Mouse (Mus musculus): ENCODE results near the gene Dnajc5g.

The Dnajc5g gene

GRCm38 (mm10) chr5:31108000-31108490 lies 2.0 kb downstream of the Dnajc5g start, which contains the start of gene Slc30a3:
Gene Slc30a3 (minus strand): TSS chr5:31108237.
- DNase-seq (ENCODE audit: extremely low spot score, low spot score) = no peak

GRCm38 (mm10) chr5:31110781-31111180 lies 4.7 kb downstream of the Dnajc5g start:
- DNase-seq (ENCODE audit: extremely low spot score, low spot score) = no peak

- no peak for DNase-seq (ENCODE audit: extremely low spot score, low spot score)
These were observed 10.3 kb downstream of the Dnajc5g start, which contains the start of gene Trim54 for GRCm38 (mm10) chr5:31116354-31116753. Gene Trim54 (plus strand): TSS chr5:31116712.

- DNase-seq (ENCODE audit: extremely low spot score, low spot score) = no peak
These were observed 10.8 kb downstream of the Dnajc5g start for GRCm38 (mm10) chr5:31116912-31117311.

- DNase-seq (ENCODE audit: extremely low spot score, low spot score) = no peak
These were observed 15.0 kb downstream of the Dnajc5g start for GRCm38 (mm10) chr5:31121111-31121510.

GRCm38 (mm10) chr5:31123481-31123880 lies 17.4 kb downstream of the Dnajc5g start:
- DNase-seq (ENCODE audit: extremely low spot score, low spot score) = no peak

- DNase-seq (ENCODE audit: extremely low spot score, low spot score) = no peak
These were observed 20.0 kb downstream of the Dnajc5g start for GRCm38 (mm10) chr5:31126050-31126449.

- peak; percentile 32 for DNase-seq (ENCODE audit: extremely low spot score, low spot score)
These were observed 30.8 kb downstream of the Dnajc5g start for GRCm38 (mm10) chr5:31136730-31137424.

GRCm38 (mm10) chr5:31137658-31138057 lies 31.6 kb downstream of the Dnajc5g start:
- DNase-seq (ENCODE audit: extremely low spot score, low spot score) = peak; percentile 28

- DNase-seq (ENCODE audit: extremely low spot score, low spot score) = peak; percentile 33
These were observed 32.3 kb downstream of the Dnajc5g start, which contains the start of gene Ucn for GRCm38 (mm10) chr5:31138241-31138967. Gene Ucn (minus strand): TSS chr5:31138829.

GRCm38 (mm10) chr5:31138968-31139425 lies 32.9 kb downstream of the Dnajc5g start:
- DNase-seq (ENCODE audit: extremely low spot score, low spot score) = peak; percentile 35

- no peak for DNase-seq (ENCODE audit: extremely low spot score, low spot score)
These were observed 43.7 kb downstream of the Dnajc5g start for GRCm38 (mm10) chr5:31149781-31150180.

- no peak for DNase-seq (ENCODE audit: extremely low spot score, low spot score)
These were observed 45.7 kb downstream of the Dnajc5g start for GRCm38 (mm10) chr5:31151746-31152145.

- DNase-seq (ENCODE audit: extremely low spot score, low spot score) = no peak
These were observed 47.5 kb downstream of the Dnajc5g start for GRCm38 (mm10) chr5:31153516-31154151.

- peak; percentile 80 for DNase-seq (ENCODE audit: extremely low spot score, low spot score)
These were observed 48.1 kb downstream of the Dnajc5g start, which contains the start of gene Mpv17 for GRCm38 (mm10) chr5:31154152-31154553. Gene Mpv17 (minus strand): TSS chr5:31154251.

Data from neural tube, embryonic 10.5 days (tissue).